Mouse (Mus musculus) CH12.LX (cell line): ENCODE data around the gene Tph1. TPM values are rescaled to one million over a fixed set of nuclear protein-coding genes. Genes with fewer than 3 reads are reported as not detected.
"Not testable (repeated sequence)": the region's sequence is repeated elsewhere in the genome, so short reads cannot be mapped to it uniquely, and the experiment has no call there.

Experiments used
- DNase-seq: peaks from one replicate; pipeline ENCODE4 v3.0.0-alpha.2; 2013; ENCODE audit errors: extremely low read depth
- H3K27ac ChIP-seq: 2 replicates; pipeline ENCODE4 v1.5.1; 2012; ENCODE audit warnings: low read depth, mild to moderate bottlenecking, control low read depth, moderate library complexity; ENCODE audit not compliant: insufficient read depth
- H3K27me3 ChIP-seq: replicated peaks from 2 replicates; pipeline ENCODE3; 2012; ENCODE audit warnings: inconsistent platforms
- H3K36me3 ChIP-seq, 2 experiments: replicated peaks in 1 of 2; 2 replicates each; pipeline versions ENCODE3 to v1.6.1; 2012; ENCODE audit warnings: inconsistent platforms in 1 of 2, low read length in 1 of 2, mild to moderate bottlenecking in 1 of 2, mixed read lengths in 1 of 2, moderate library complexity in 1 of 2; ENCODE audit not compliant: control insufficient read depth in 1 of 2, insufficient read depth in 1 of 2
- H3K4me1 ChIP-seq, 2 experiments: 2 replicates each; pipeline ENCODE4 v1.6.1; 2012; ENCODE audit warnings: inconsistent platforms in 1 of 2, moderate library complexity in 1 of 2; ENCODE audit not compliant: insufficient read depth in 2 of 2, control insufficient read depth in 1 of 2
- H3K4me2 ChIP-seq: 2 replicates; pipeline ENCODE4 v1.6.1; 2012; ENCODE audit warnings: low read depth, mild to moderate bottlenecking, control low read depth; ENCODE audit not compliant: poor library complexity, insufficient read depth, severe bottlenecking
- H3K4me3 ChIP-seq, 3 experiments: fragments of 150-350 bp in 1 of 3; sonication (generic) in 1 of 3; replicated peaks in 1 of 3; 2 replicates each; pipeline versions ENCODE3 to v1.5.1; 2011 to 2012; ENCODE audit warnings: low read depth in 2 of 3, low read length in 2 of 3, mild to moderate bottlenecking in 2 of 3, moderate library complexity in 2 of 3, control low read depth in 1 of 3, improper control_type of control experiment in 1 of 3, inconsistent platforms in 1 of 3, mixed read lengths in 1 of 3; ENCODE audit not compliant: poor library complexity in 1 of 3
- H3K79me2 ChIP-seq: replicated peaks from 2 replicates; pipeline ENCODE4 v1.6.1; 2012; ENCODE audit warnings: mild to moderate bottlenecking, moderate library complexity; ENCODE audit not compliant: control insufficient read depth, poor library complexity, insufficient read depth, severe bottlenecking; ENCODE audit errors: extremely low read depth
- H3K9ac ChIP-seq: 2 replicates; pipeline ENCODE4 v1.6.1; 2012; ENCODE audit warnings: low read depth, mild to moderate bottlenecking, control low read depth, moderate library complexity; ENCODE audit not compliant: insufficient read depth
- H3K9me3 ChIP-seq: replicated peaks from 2 replicates; pipeline ENCODE3; 2012; ENCODE audit warnings: low read length, inconsistent platforms, mixed read lengths
- BHLHE40 ChIP-seq: IDR thresholded peaks from 2 replicates; pipeline ENCODE4 v1.6.1; 2011; ENCODE audit warnings: mild to moderate bottlenecking, low read depth, low read length, improper control_type of control experiment
- E2F4 ChIP-seq: IDR thresholded peaks from 2 replicates; pipeline ENCODE4 v1.6.1; 2011; ENCODE audit warnings: low read depth, low read length, improper control_type of control experiment; ENCODE audit not compliant: insufficient replicate concordance
- ETS1 ChIP-seq: conservative IDR thresholded peaks from 2 replicates; pipeline ENCODE4 v1.6.1; 2012; ENCODE audit warnings: low read depth, mild to moderate bottlenecking, inconsistent platforms, low read length, improper control_type of control experiment, moderate library complexity
- IRF4 ChIP-seq: IDR thresholded peaks from 2 replicates; pipeline ENCODE4 v1.6.1; 2014; ENCODE audit warnings: low read depth, mild to moderate bottlenecking, inconsistent platforms, low read length, improper control_type of control experiment
- KAT2A ChIP-seq: IDR thresholded peaks from 2 replicates; pipeline ENCODE4 v1.6.1; 2012; ENCODE audit warnings: low read length, improper control_type of control experiment, inconsistent platforms; ENCODE audit not compliant: insufficient replicate concordance
- MAFK ChIP-seq: IDR thresholded peaks from 2 replicates; pipeline ENCODE4 v1.6.1; 2011; ENCODE audit warnings: low read length, improper control_type of control experiment; ENCODE audit not compliant: insufficient replicate concordance
- MXI1 ChIP-seq: IDR thresholded peaks from 2 replicates; pipeline ENCODE4 v1.6.1; 2011; ENCODE audit warnings: mild to moderate bottlenecking, low read depth, low read length, improper control_type of control experiment
- POLR2A ChIP-seq: IDR thresholded peaks from 2 replicates; pipeline ENCODE4 v1.6.1; 2011; ENCODE audit warnings: low read depth, mild to moderate bottlenecking, improper control_type of control experiment, low read length
- TCF12 ChIP-seq: IDR thresholded peaks from 2 replicates; pipeline ENCODE4 v1.6.1; 2014; ENCODE audit warnings: low read depth, mild to moderate bottlenecking, inconsistent platforms, low read length, improper control_type of control experiment
- UBTF ChIP-seq: IDR thresholded peaks from 2 replicates; pipeline ENCODE4 v1.6.1; 2012; ENCODE audit warnings: low read depth, mild to moderate bottlenecking, inconsistent platforms, low read length, improper control_type of control experiment, moderate library complexity
- dilution Hi-C: fragments of 300-500 bp; cut with MboI; formaldehyde crosslinking; loops from 2 replicates; pipeline ENCODE4 v1.14.3; 2020; ENCODE audit warnings: low sequenced_read_pairs; ENCODE audit not compliant: extremely low pct_unique_long_range_greater_than_20kb, extremely low pct_ligation_motif_present
- in situ Hi-C: fragments of 300-500 bp; cut with MboI; formaldehyde crosslinking; loops from 3 replicates; pipeline ENCODE4 v1.14.3; 2019; ENCODE audit warnings: low sequenced_read_pairs, low pct_ligation_motif_present, low pct_unique_long_range_greater_than_20kb, mixed read lengths
- polyA plus RNA-seq: library from polyadenylated mRNA; unstranded; fragments of >175 nt; gene quantifications from 2 replicates; pipeline ENCODE4 v1.2.1, GENCODE M21; 2012; ENCODE audit warnings: low read depth; ENCODE audit not compliant: insufficient read length
- total RNA-seq, 2 experiments: library from RNA; depleted of rRNA; stranded (reverse); fragments of 300-350 nt in 1 of 2; fragments of >200 nt in 1 of 2; gene quantifications; 2 replicates each; pipeline ENCODE4 v1.2.3; 2012 to 2014

Gene Tph1
- total and polyA plus RNA-seq, 3 experiments = 0.13 TPM; not detected in 2

DNA sequence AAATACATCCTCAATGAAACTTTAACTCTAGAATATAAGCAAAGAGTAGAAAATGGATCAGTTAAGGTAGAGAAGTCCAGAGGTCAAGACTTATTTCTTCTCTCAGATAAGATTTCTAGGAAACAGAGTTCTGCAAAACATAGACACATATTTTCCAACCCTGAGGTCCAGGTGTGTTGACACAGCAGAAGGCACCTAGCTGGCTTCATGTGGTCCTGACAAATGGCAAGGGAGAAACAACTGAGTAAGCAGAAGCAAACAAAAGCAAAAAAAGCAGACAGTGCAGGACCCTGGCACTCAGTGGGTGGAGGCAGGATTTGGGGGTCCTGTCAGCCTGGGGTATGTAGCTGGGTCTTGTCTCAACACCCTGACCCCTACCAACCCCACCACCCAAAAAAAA is 8.4 kb upstream of the Tph1 start:
- Histone ChIP-seq H3K27ac (no peak overlapping the region), H3K9me3 (no peaks in the 10 kb centered on the region), H3K27me3 (no peaks in the 10 kb centered on the region), H3K36me3 (no peaks in the 10 kb centered on the region), H3K4me1 (peaks cover 4 to 45% of the 10 kb centered on the region in 2 experiments), H3K4me2 (no peak overlapping the region), H3K4me3 (no peak overlapping the region), H3K79me2 (no peaks in the 10 kb centered on the region), H3K9ac (no peak overlapping the region)
- TF ChIP-seq ETS1 = peak; percentile 50; the same call in 1 of the 2 replicates
- no peak for TF ChIP-seq MAFK
- in situ Hi-C loops (no loop called here), dilution Hi-C loops (no loop called here)
- no peak for DNase-seq

DNA sequence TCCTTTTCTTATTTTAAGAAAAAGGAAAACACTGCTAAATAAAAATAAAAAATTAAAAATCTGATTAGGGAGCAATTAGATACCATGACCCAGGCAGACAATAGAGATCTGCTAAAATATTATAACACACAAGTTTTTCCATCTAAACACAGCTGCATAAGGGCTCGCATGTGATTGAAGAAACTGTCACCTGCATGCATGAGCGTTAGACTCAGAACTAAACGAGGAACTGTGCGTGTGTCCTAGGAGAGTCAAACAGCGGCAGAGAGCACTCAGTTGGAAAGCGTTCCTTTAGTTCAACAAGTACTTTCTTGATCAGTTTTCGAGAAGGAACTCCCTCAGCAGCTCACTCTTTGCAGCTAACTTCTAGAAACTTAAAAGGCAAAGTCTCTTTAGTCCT is 6.7 kb upstream of the Tph1 start:
- H3K27ac ChIP-seq, H3K9ac ChIP-seq, H3K9me3 ChIP-seq, H3K27me3 ChIP-seq, H3K4me3 ChIP-seq, H3K4me2 ChIP-seq, H3K36me3 ChIP-seq, in situ Hi-C loops, dilution Hi-C loops, H3K79me2 ChIP-seq: not testable (repeated sequence)
- peak; percentile 31 for DNase-seq
- TF ChIP-seq BHLHE40 (peak; percentile 77), ETS1 (peak; percentile 41; the same call in 1 of the 2 replicates), TCF12 (0 out of 2 replicates have a peak, but pooled peaks have one; percentile 19)
- H3K4me1 ChIP-seq = peaks cover 4 to 48% of the 10 kb centered on the region in 2 experiments

DNA sequence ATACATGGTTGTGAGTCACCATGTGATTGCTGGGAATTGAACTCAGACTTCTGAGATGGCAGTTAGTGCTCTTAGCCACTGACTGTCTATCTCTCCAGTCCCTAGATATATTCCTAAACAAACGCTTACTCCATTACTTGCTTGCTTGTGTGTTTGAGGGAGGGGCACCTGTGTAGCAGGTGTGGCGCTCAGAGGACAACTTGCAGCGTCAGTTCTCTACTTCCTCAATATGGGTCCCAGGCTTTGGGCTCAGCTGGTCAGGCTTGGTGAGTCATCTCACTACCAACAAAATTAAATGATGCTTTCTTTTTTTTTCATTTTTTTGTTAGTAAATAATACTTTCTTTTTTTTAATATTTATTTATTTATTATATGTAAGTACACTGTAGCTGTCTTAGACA is 6.1 kb upstream of the Tph1 start:
- dilution Hi-C loops = no loop called here
- in situ Hi-C loops = no loop called here
- Histone ChIP-seq H3K4me2 (no peak overlapping the region), H3K4me3 (no peak overlapping the region), H3K79me2 (no peaks in the 10 kb centered on the region), H3K9me3 (no peaks in the 10 kb centered on the region), H3K9ac (no peak overlapping the region), H3K27ac (no peak overlapping the region), H3K27me3 (no peaks in the 10 kb centered on the region), H3K4me1 (peaks cover 4 to 48% of the 10 kb centered on the region in 2 experiments), H3K36me3 (no peaks in the 10 kb centered on the region)
- DNase-seq = no peak
- no peak for TF ChIP-seq E2F4
- no peak for TF ChIP-seq UBTF
- no peak for TF ChIP-seq MXI1
- TF ChIP-seq POLR2A = no peak
- TF ChIP-seq ETS1 = peak; percentile 46; the same call in 1 of the 2 replicates
- TF ChIP-seq KAT2A = no peak
- peak; percentile 34; the same call in 1 of the 2 replicates for TF ChIP-seq TCF12
- peak; percentile 16; the same call in 1 of the 2 replicates for TF ChIP-seq IRF4
- TF ChIP-seq, all 38 proteins: peak for 3
